Mouse (Mus musculus): ENCODE data around the gene Bag5. TPM values are rescaled to one million over a fixed set of nuclear protein-coding genes. Genes with fewer than 3 reads are reported as not detected.

The Bag5 gene
- polyA plus RNA-seq (2015; fragmentation: Nextera tagmentation; extraction: Ambion mirVana), result 40.9 and 42.9 TPM in 2 replicates

DNA sequence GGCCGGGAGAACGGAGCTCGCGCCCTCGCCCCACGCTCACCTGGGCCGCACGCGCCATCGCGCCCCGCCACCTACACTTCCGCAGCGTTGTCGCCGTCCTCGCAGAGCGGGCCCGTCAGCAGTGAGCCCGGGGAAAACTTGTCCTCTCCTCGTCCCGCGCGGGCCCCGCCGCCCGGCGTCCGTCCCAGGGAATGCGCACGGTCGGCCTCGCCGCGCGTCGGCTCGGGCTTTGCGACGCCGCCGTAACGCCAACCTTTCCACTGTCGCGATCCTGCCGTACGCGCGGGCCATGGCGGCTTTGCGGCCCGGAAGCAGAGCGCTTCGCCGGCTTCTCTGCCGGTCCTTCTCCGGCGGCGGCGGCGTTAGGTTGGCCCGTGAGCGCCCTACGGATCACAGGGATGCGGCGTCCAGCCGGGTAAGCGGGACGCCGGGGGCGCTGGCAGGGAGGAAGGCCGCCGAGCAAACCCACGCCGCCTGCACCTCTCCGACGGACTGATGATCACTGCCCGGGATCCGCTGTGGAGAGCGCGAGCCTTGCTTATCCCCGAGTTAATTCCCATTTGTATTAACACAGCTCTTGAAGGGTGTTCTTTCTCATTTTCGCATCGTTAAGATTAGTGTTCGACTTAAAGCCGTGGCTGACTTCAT is at the start of gene Bag5, which contains the start of gene Apopt1:
Gene Bag5 (minus strand): TSS at position 254 of the 648 bp plus-strand sequence.
Gene Apopt1 (plus strand): TSS at position 258 of the 648 bp plus-strand sequence.
- peak within 1 kb of the TSS; percentile 80 for H3K27ac ChIP-seq (ENCODE audit: low read length)
- under 1% methylated on average over 80 of the region's 86 CpGs for WGBS
- peak; percentile 93 for ATAC-seq (replicated peaks; ENCODE audit: extremely low read depth, insufficient read depth, low FRiP score)

DNA sequence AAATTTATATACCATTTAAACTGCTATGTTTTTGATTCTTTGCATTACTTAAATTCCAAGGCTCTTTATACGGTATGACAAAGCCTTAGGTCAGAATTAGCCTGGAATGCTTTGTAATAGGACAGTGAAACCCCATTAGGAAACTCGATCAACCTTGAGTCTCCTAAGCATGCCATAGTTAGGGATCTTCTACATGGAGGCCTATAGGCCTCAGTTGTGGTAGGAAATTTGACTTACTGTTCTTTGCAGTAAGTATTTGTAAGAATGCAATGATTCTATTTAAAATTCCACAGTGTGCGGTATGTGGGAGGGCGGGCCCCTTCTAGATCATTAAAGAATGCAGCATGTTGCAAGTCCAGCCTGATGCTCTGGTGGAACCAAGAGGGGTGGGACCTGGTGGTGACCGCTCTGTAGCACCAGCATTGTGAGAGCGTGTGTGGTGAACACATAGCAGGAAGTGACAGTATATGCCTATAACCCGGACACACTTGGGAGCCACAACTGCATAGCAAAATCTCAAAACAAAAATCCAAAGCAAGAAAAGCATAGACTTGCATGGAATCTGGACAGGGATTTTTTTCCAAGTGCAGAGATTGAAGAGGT is 47.4 kb upstream of the Bag5 start:
- Histone ChIP-seq H3K27me3 (ENCODE audit: control insufficient read depth, insufficient read depth, low read length) (no peaks in the 10 kb centered on the region), H3K9ac (ENCODE audit: low read length) (peak overlapping the region; percentile 96), H3K4me3 (ENCODE audit: low read length) (peak overlapping the region; percentile 78), H3K36me3 (ENCODE audit: control insufficient read depth, insufficient read depth) (peaks cover 2% of the 10 kb centered on the region; the same call in 1 of the 2 replicates), H3K4me2 (ENCODE audit: low read depth, low read length) (peak overlapping the region; percentile 98), H3K27ac (ENCODE audit: low read length) (peak overlapping the region; percentile 24; the same call in 1 of the 2 replicates), H3K4me1 (ENCODE audit: control insufficient read depth, insufficient read depth, low read length) (peaks cover 22% of the 10 kb centered on the region), H3K9me3 (replicated peaks; ENCODE audit: control insufficient read depth, low read length) (no peaks in the 10 kb centered on the region)
- 51% methylated on average over 7 of the region's 7 CpGs for WGBS
- ATAC-seq (replicated peaks; ENCODE audit: extremely low read depth, insufficient read depth, low FRiP score), result no peak

More for the DNA sequence above, at the start of gene Bag5, which contains the start of gene Apopt1:
- Histone ChIP-seq H3K9me3 (replicated peaks; ENCODE audit: control insufficient read depth, low read length) (no peaks in the 10 kb centered on the region), H3K4me3 (ENCODE audit: low read length) (peak within 1 kb of the TSS; percentile 94), H3K36me3 (ENCODE audit: control insufficient read depth, insufficient read depth) (peaks cover 25% of the 10 kb centered on the region), H3K9ac (ENCODE audit: low read length) (peak within 1 kb of the TSS; percentile 98), H3K27me3 (ENCODE audit: control insufficient read depth, insufficient read depth, low read length) (no peaks in the 10 kb centered on the region), H3K4me1 (ENCODE audit: control insufficient read depth, insufficient read depth, low read length) (peaks cover 18% of the 10 kb centered on the region), H3K4me2 (ENCODE audit: low read depth, low read length) (peak within 1 kb of the TSS; percentile 82)

DNA sequence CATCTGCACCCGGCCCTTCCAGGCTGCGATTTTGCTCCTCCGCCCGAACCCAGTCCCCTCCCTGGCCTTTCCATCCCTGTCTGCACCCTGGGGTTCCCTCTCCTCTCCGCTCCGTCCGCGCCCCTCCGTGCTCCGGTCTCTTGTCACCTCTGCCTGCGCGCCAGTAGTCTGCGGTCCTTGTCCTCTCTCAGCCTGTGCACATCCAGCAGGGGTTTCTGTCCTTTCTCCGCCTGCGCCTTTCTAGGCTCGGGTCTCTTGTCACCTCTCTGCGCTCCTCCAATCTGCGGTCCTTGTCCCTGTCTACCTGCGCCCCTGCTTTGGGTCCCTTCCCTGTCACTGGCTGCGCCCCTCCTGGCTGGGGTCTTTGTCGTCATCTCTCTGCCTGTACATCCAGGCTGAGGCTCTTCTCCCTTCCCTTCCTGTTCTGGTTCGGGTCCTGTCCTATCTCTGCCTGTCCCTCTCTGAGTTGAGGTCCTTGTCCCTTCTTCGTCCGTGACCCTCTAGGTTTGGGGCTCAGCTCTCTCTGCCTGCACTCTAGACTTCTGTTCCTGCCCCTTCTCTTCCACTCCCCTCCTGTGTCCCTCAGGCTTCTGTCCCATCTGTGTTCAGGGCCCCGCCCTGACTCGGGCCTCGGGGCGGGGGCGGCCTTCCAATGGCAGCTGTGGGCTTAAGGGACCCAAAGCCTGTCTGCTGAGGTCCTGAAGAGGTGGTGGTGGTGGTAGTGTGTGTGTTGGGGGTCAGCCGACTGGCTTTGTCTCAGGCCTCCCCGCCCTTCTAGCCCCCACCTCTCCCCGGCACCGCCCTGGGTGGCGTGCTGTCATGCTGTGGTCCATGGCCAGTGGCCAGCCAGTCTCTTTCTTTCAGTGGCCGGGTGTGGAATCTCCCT is 46.4 kb upstream of the Bag5 start:
- Histone ChIP-seq H3K4me2 (ENCODE audit: low read depth, low read length) (peak overlapping the region; percentile 98), H3K4me1 (ENCODE audit: control insufficient read depth, insufficient read depth, low read length) (peaks cover 22% of the 10 kb centered on the region), H3K27me3 (ENCODE audit: control insufficient read depth, insufficient read depth, low read length) (no peaks in the 10 kb centered on the region), H3K9ac (ENCODE audit: low read length) (peak overlapping the region; percentile 96), H3K4me3 (ENCODE audit: low read length) (peak overlapping the region; percentile 78), H3K36me3 (ENCODE audit: control insufficient read depth, insufficient read depth) (peaks cover 2% of the 10 kb centered on the region; the same call in 1 of the 2 replicates), H3K9me3 (replicated peaks; ENCODE audit: control insufficient read depth, low read length) (no peaks in the 10 kb centered on the region), H3K27ac (ENCODE audit: low read length) (peak overlapping the region; percentile 90)
- ATAC-seq (replicated peaks; ENCODE audit: extremely low read depth, insufficient read depth, low FRiP score), result peak; percentile 59
- WGBS, result under 1% methylated on average over 35 of the region's 35 CpGs

DNA sequence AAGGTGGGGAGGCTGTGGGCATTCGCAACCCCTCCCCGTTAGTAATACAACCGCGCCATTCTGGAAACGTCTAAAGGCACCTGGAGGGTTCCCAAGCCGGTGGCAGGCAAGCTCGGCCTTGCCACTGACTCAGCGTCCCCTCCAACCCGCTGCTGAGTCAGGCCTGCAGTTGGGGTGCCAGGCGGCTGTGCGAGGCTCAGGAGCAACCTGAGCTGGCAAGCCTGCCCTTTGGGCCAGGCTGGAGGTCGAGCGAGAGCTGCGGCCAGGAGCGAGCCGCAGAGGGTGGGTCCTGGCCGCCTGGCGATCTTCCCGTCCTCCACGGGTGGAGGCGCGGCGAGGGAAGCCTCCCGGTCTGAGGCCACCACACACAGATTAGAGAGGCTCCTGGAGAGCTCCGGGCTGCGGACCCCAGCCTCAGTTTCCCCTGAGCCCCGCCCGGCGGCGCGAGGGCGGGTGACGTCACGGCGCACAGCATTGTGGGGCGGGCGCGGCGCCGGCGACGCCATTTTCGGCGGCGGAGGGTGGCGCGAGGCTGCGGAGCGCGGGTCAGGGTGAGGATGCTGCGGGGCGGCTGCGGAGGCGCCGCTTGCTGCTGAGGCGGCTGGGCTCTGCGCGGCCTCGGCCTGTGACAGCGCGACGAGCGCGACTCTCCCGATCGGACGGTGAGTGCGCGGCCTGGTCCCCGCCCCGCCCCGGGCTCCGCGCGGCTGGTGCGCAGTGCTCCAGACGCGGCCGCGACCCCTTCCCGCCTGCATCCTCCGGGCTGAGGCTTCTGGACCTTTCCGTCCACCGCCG is 45.5 kb upstream of the Bag5 start, which contains the start of gene Klc1:
Gene Klc1 (plus strand): TSS at position 469 of the 795 bp plus-strand sequence.
- H3K9me3 ChIP-seq (replicated peaks; ENCODE audit: control insufficient read depth, low read length), result no peaks in the 10 kb centered on the region
- H3K36me3 ChIP-seq (ENCODE audit: control insufficient read depth, insufficient read depth), result peaks cover 2% of the 10 kb centered on the region; the same call in 1 of the 2 replicates
- peak within 1 kb of the TSS; percentile 98 for H3K4me2 ChIP-seq (ENCODE audit: low read depth, low read length)
- H3K27me3 ChIP-seq (ENCODE audit: control insufficient read depth, insufficient read depth, low read length), result no peaks in the 10 kb centered on the region
- H3K9ac ChIP-seq (ENCODE audit: low read length), result peak within 1 kb of the TSS; percentile 96
- H3K27ac ChIP-seq (ENCODE audit: low read length), result peak within 1 kb of the TSS; percentile 90
- ATAC-seq (replicated peaks; ENCODE audit: extremely low read depth, insufficient read depth, low FRiP score), result peak; percentile 70
- under 1% methylated on average over 78 of the region's 85 CpGs for WGBS
- peak within 1 kb of the TSS; percentile 78 for H3K4me3 ChIP-seq (ENCODE audit: low read length)
- peaks cover 22% of the 10 kb centered on the region for H3K4me1 ChIP-seq (ENCODE audit: control insufficient read depth, insufficient read depth, low read length)

DNA sequence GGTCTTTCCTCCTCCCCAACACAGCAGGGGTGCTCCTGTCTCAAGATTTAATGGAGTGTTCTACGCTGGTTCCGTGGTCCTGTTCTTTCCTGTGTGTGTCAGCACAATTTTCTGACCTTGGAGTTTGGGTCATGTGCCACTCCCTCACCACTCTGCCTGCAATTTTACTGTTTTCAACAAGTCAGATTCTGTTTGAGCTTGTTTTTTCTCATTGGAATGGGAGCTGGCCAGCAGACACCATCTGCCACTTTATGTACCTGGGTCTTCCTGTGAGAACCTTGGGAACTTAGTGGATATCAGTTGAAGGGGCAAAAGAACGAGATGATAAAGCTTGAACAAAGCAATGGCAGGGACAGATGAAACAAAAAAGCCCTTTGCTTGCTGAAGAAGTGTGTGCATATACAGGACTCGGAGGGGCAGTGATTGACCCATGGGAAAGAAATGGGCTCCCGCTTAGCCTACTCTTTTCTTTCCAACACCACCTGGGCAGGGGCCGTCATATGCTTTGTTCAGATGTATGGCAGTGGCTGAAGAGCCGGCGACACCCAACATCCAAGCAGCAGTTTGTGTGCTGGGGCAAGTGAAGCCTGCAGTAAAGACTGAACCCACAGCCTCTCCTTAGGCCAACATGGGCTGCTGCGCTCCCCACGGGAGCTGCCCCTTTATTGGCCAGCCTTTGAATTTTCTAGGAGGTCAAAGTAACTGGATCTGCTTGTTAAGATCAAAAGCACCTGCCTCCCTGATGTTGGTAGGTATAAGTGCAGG is 44.7 kb upstream of the Bag5 start:
- H3K27ac ChIP-seq (ENCODE audit: low read length), result peak overlapping the region; percentile 90
- H3K4me3 ChIP-seq (ENCODE audit: low read length), result peak overlapping the region; percentile 78
- H3K36me3 ChIP-seq (ENCODE audit: control insufficient read depth, insufficient read depth), result no peaks in the 10 kb centered on the region; the same call in 1 of the 2 replicates
- H3K4me2 ChIP-seq (ENCODE audit: low read depth, low read length), result peak overlapping the region; percentile 98
- no peak for ATAC-seq (replicated peaks; ENCODE audit: extremely low read depth, insufficient read depth, low FRiP score)
- peaks cover 22% of the 10 kb centered on the region for H3K4me1 ChIP-seq (ENCODE audit: control insufficient read depth, insufficient read depth, low read length)
- 59% methylated on average over 10 of the region's 10 CpGs for WGBS
- H3K9me3 ChIP-seq (replicated peaks; ENCODE audit: control insufficient read depth, low read length), result no peaks in the 10 kb centered on the region
- peak overlapping the region; percentile 96 for H3K9ac ChIP-seq (ENCODE audit: low read length)
- no peaks in the 10 kb centered on the region for H3K27me3 ChIP-seq (ENCODE audit: control insufficient read depth, insufficient read depth, low read length)

DNA sequence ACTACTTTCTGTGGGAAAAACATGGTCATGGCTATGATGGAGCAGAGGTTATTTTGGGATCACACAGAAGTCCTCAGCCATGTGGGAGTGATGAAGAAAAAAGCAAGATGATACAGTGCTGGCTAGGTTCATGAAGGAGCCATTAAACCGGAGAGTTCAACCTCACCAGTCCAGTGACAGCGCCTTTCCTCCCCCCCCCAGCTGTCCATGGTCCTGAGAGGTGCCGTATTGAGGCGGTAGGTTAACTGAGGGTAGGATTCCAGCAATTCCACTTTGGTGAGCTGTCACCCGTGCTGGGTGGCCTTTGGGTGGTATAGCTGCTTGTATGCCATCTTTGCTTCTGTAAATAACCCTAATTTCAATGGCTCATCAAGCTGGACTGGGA is 43.6 kb upstream of the Bag5 start:
- Histone ChIP-seq H3K9ac (ENCODE audit: low read length) (no peak overlapping the region), H3K4me1 (ENCODE audit: control insufficient read depth, insufficient read depth, low read length) (peaks cover 16% of the 10 kb centered on the region), H3K4me2 (ENCODE audit: low read depth, low read length) (no peak overlapping the region), H3K27me3 (ENCODE audit: control insufficient read depth, insufficient read depth, low read length) (no peaks in the 10 kb centered on the region), H3K9me3 (replicated peaks; ENCODE audit: control insufficient read depth, low read length) (no peaks in the 10 kb centered on the region; the same call in 1 of the 2 replicates), H3K36me3 (ENCODE audit: control insufficient read depth, insufficient read depth) (no peaks in the 10 kb centered on the region), H3K27ac (ENCODE audit: low read length) (no peak overlapping the region), H3K4me3 (ENCODE audit: low read length) (no peak overlapping the region)
- ATAC-seq (replicated peaks; ENCODE audit: extremely low read depth, insufficient read depth, low FRiP score), result no peak
- WGBS, result 24% methylated on average over 5 of the region's 5 CpGs

DNA sequence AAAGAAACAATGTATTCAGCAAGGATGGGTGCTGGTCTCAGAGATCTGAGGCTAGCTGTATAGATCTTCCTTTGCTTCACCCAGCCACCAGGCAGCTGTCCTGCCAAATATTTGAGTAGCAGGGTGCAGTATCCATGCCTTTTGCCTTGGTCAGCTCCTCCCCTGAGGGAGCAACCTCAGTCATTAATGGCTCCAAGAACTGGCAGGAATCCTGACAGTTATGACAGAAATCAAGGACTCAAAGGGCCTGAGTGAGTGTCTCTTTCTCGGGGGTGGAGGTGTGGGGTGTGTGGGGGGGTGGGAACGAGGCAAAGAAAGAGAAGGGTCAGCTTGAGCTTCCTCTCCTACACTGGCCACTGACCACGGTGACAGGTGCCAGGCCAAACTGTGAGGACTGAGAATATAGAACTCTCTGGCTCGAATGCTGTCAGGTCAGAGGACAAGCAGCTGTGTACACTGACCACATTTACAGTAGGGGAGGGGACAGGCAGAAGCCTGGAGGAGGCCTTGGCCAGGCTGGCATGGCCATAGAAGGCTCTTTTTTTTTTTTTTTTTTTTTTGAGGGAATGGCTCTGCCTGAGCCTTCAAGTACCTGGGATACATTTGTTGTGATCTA is 43.1 kb upstream of the Bag5 start:
- no peak overlapping the region for H3K4me3 ChIP-seq (ENCODE audit: low read length)
- no peaks in the 10 kb centered on the region for H3K36me3 ChIP-seq (ENCODE audit: control insufficient read depth, insufficient read depth)
- WGBS, result 49% methylated on average over 4 of the region's 4 CpGs
- peaks cover 16% of the 10 kb centered on the region for H3K4me1 ChIP-seq (ENCODE audit: control insufficient read depth, insufficient read depth, low read length)
- H3K27ac ChIP-seq (ENCODE audit: low read length), result no peak overlapping the region
- H3K9me3 ChIP-seq (replicated peaks; ENCODE audit: control insufficient read depth, low read length), result no peaks in the 10 kb centered on the region; the same call in 1 of the 2 replicates
- no peak overlapping the region for H3K4me2 ChIP-seq (ENCODE audit: low read depth, low read length)
- H3K9ac ChIP-seq (ENCODE audit: low read length), result no peak overlapping the region
- no peak for ATAC-seq (replicated peaks; ENCODE audit: extremely low read depth, insufficient read depth, low FRiP score)
- H3K27me3 ChIP-seq (ENCODE audit: control insufficient read depth, insufficient read depth, low read length), result no peaks in the 10 kb centered on the region

Measured in heart, embryonic 16.5 days (tissue).